Mouse (Mus musculus): ENCODE results near the gene Slc38a11. TPM values are rescaled to one million over a fixed set of nuclear protein-coding genes. Genes with fewer than 3 reads are reported as not detected.

Slc38a11 gene
- polyA plus RNA-seq, 1 experiment = 1.2 TPM

GRCm38 (mm10) chr2:65294092-65294491 is 69.7 kb downstream of the Slc38a11 start:
- Histone ChIP-seq H3K4me1 (ENCODE audit: control insufficient read depth, insufficient read depth, low read length) (no peaks in the 10 kb centered on the region), H3K4me3 (replicated peaks; ENCODE audit: extremely low read depth, low read depth, low read length) (no peak overlapping the region)
- WGBS = 58% methylated on average over 8 of the region's 8 CpGs
- no peak for DNase-seq
- no peak for TF ChIP-seq POLR2A (IDR thresholded peaks at IDR 0.05; ENCODE audit: borderline replicate concordance, extremely low read depth, low read depth, low read length)
- no peak for TF ChIP-seq CTCF (IDR thresholded peaks at IDR 0.05; ENCODE audit: insufficient read depth, low read length)

- DNase-seq = no peak
- no peak for TF ChIP-seq CTCF (IDR thresholded peaks at IDR 0.05; ENCODE audit: insufficient read depth, low read length)
- no peak for TF ChIP-seq POLR2A (IDR thresholded peaks at IDR 0.05; ENCODE audit: borderline replicate concordance, extremely low read depth, low read depth, low read length)
- Histone ChIP-seq H3K4me1 (ENCODE audit: control insufficient read depth, insufficient read depth, low read length) (no peaks in the 10 kb centered on the region), H3K4me3 (replicated peaks; ENCODE audit: extremely low read depth, low read depth, low read length) (no peak overlapping the region)
- 84% methylated on average over 8 of the region's 8 CpGs for WGBS
These were observed 70.4 kb downstream of the Slc38a11 start for GRCm38 (mm10) chr2:65293411-65293810.

GRCm38 (mm10) chr2:65289721-65290120 is 74.1 kb downstream of the Slc38a11 start:
- WGBS = 73% methylated on average over 4 of the region's 4 CpGs
- Histone ChIP-seq H3K4me1 (ENCODE audit: control insufficient read depth, insufficient read depth, low read length) (no peaks in the 10 kb centered on the region), H3K4me3 (replicated peaks; ENCODE audit: extremely low read depth, low read depth, low read length) (no peak overlapping the region)
- DNase-seq = no peak
- no peak for TF ChIP-seq CTCF (IDR thresholded peaks at IDR 0.05; ENCODE audit: insufficient read depth, low read length)
- TF ChIP-seq POLR2A (IDR thresholded peaks at IDR 0.05; ENCODE audit: borderline replicate concordance, extremely low read depth, low read depth, low read length) = no peak

- Histone ChIP-seq H3K4me1 (ENCODE audit: control insufficient read depth, insufficient read depth, low read length) (no peaks in the 10 kb centered on the region), H3K4me3 (replicated peaks; ENCODE audit: extremely low read depth, low read depth, low read length) (no peak overlapping the region)
- no peak for TF ChIP-seq CTCF (IDR thresholded peaks at IDR 0.05; ENCODE audit: insufficient read depth, low read length)
- WGBS = 84% methylated on average over 1 of the region's 1 CpGs
- DNase-seq = no peak
These were observed 75.1 kb downstream of the Slc38a11 start for GRCm38 (mm10) chr2:65288696-65289095.

GRCm38 (mm10) chr2:65285380-65285779 is 78.5 kb downstream of the Slc38a11 start:
- Histone ChIP-seq H3K4me1 (ENCODE audit: control insufficient read depth, insufficient read depth, low read length) (no peaks in the 10 kb centered on the region), H3K4me3 (replicated peaks; ENCODE audit: extremely low read depth, low read depth, low read length) (no peak overlapping the region)
- no peak for TF ChIP-seq CTCF (IDR thresholded peaks at IDR 0.05; ENCODE audit: insufficient read depth, low read length)
- TF ChIP-seq POLR2A (IDR thresholded peaks at IDR 0.05; ENCODE audit: borderline replicate concordance, extremely low read depth, low read depth, low read length) = no peak
- no peak for DNase-seq
- WGBS = 44% methylated on average over 3 of the region's 3 CpGs

- no peak for TF ChIP-seq CTCF (IDR thresholded peaks at IDR 0.05; ENCODE audit: insufficient read depth, low read length)
- TF ChIP-seq POLR2A (IDR thresholded peaks at IDR 0.05; ENCODE audit: borderline replicate concordance, extremely low read depth, low read depth, low read length) = no peak
- DNase-seq = no peak
- no peak overlapping the region for H3K4me3 ChIP-seq (replicated peaks; ENCODE audit: extremely low read depth, low read depth, low read length)
- no peaks in the 10 kb centered on the region for H3K4me1 ChIP-seq (ENCODE audit: control insufficient read depth, insufficient read depth, low read length)
- 56% methylated on average over 6 of the region's 6 CpGs for WGBS
These were observed 80.9 kb downstream of the Slc38a11 start for GRCm38 (mm10) chr2:65282979-65283378.

- 21% methylated on average over 4 of the region's 4 CpGs for WGBS
- Histone ChIP-seq H3K4me1 (ENCODE audit: control insufficient read depth, insufficient read depth, low read length) (no peaks in the 10 kb centered on the region), H3K4me3 (replicated peaks; ENCODE audit: extremely low read depth, low read depth, low read length) (no peak overlapping the region)
- TF ChIP-seq POLR2A (IDR thresholded peaks at IDR 0.05; ENCODE audit: borderline replicate concordance, extremely low read depth, low read depth, low read length) (no peak), CTCF (IDR thresholded peaks at IDR 0.05; ENCODE audit: insufficient read depth, low read length) (no peak)
- DNase-seq = no peak
These were observed 84.7 kb downstream of the Slc38a11 start for GRCm38 (mm10) chr2:65279029-65279690.

GRCm38 (mm10) chr2:65275443-65276061 is 88.3 kb downstream of the Slc38a11 start:
- Histone ChIP-seq H3K4me3 (replicated peaks; ENCODE audit: extremely low read depth, low read depth, low read length) (no peak overlapping the region), H3K4me1 (ENCODE audit: control insufficient read depth, insufficient read depth, low read length) (no peaks in the 10 kb centered on the region)
- 80% methylated on average over 6 of the region's 6 CpGs for WGBS
- DNase-seq = no peak
- TF ChIP-seq CTCF (IDR thresholded peaks at IDR 0.05; ENCODE audit: insufficient read depth, low read length) = no peak
- no peak for TF ChIP-seq POLR2A (IDR thresholded peaks at IDR 0.05; ENCODE audit: borderline replicate concordance, extremely low read depth, low read depth, low read length)

- H3K4me3 ChIP-seq (replicated peaks; ENCODE audit: extremely low read depth, low read depth, low read length) = no peak overlapping the region
- no peak for TF ChIP-seq CTCF (IDR thresholded peaks at IDR 0.05; ENCODE audit: insufficient read depth, low read length)
- TF ChIP-seq POLR2A (IDR thresholded peaks at IDR 0.05; ENCODE audit: borderline replicate concordance, extremely low read depth, low read depth, low read length) = no peak
- no peaks in the 10 kb centered on the region for H3K4me1 ChIP-seq (ENCODE audit: control insufficient read depth, insufficient read depth, low read length)
- DNase-seq = no peak
- 60% methylated on average over 2 of the region's 2 CpGs for WGBS
These were observed 89.9 kb downstream of the Slc38a11 start for GRCm38 (mm10) chr2:65273910-65274309.

GRCm38 (mm10) chr2:65268731-65269130 is 95.1 kb downstream of the Slc38a11 start:
- no peak for TF ChIP-seq POLR2A (IDR thresholded peaks at IDR 0.05; ENCODE audit: borderline replicate concordance, extremely low read depth, low read depth, low read length)
- no peak for TF ChIP-seq CTCF (IDR thresholded peaks at IDR 0.05; ENCODE audit: insufficient read depth, low read length)
- Histone ChIP-seq H3K4me1 (ENCODE audit: control insufficient read depth, insufficient read depth, low read length) (no peaks in the 10 kb centered on the region), H3K4me3 (replicated peaks; ENCODE audit: extremely low read depth, low read depth, low read length) (no peak overlapping the region)
- WGBS = 91% methylated on average over 6 of the region's 6 CpGs
- no peak for DNase-seq

Data from lung, adult 2 months (tissue).